Mouse (Mus musculus): ENCODE results near the gene Smurf1.

GRCm38 (mm10) chr5:144901035-144901434 is 64.6 kb downstream of the Smurf1 start:
- TF ChIP-seq MAFK (IDR thresholded peaks at IDR 0.05; ENCODE audit: insufficient read depth, low read depth, low read length) (no peak), HCFC1 (IDR thresholded peaks at IDR 0.05; ENCODE audit: borderline replicate concordance, insufficient read depth, low read length) (no peak), ZC3H11A (IDR thresholded peaks at IDR 0.05; ENCODE audit: borderline replicate concordance, low read depth, low read length) (no peak), CHD2 (IDR thresholded peaks at IDR 0.05; ENCODE audit: low read depth, low read length) (no peak), ZNF384 (IDR thresholded peaks at IDR 0.05; ENCODE audit: low read depth, low read length) (no peak)

All from ES-E14 (cell line).